Mouse (Mus musculus): ENCODE data around the gene Sdr39u1. TPM values are rescaled to one million over a fixed set of nuclear protein-coding genes. Genes with fewer than 3 reads are reported as not detected.

Gene Sdr39u1
- 10 to 100 TPM; 57.0 to 61.3 TPM for total RNA-seq (2021)

DNA sequence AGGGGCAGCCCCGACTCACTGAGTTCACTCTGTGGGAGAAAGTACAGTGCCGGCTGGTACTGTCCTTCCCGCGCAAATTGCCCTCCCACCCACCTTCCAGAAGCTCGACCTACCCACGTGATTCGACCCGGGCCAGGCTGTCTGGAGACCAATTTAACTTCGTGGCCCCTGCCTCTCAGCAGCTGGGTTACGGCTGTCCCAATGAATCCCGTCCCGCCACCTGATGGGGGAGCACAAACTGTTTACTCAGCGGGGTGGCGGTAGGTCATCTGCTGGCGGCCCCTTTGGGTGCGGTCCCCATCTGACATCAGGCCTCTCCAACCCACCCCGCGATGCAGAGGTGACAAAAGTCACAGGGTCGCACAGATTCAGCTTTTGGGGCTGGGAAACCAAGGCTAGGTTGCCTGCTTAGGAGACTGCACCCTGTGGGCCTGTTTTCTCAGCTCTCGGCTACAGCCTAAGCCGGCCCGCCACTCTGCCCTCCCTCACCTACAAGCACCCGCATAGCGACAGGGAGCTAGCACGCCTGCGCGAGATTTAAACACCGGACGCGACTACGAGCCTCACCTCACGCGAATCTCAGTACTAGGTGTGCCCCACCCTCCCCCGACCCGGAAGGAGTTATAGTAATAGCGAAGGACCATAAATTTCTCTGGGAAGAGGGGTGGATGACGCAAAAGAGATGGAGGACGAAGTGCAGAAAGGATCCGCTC, at the start of gene Sdr39u1:
Gene Sdr39u1, minus strand, starts transcription at position 593 of the 713 bp plus-strand sequence.
- DNase-seq: peak; percentile 89

DNA sequence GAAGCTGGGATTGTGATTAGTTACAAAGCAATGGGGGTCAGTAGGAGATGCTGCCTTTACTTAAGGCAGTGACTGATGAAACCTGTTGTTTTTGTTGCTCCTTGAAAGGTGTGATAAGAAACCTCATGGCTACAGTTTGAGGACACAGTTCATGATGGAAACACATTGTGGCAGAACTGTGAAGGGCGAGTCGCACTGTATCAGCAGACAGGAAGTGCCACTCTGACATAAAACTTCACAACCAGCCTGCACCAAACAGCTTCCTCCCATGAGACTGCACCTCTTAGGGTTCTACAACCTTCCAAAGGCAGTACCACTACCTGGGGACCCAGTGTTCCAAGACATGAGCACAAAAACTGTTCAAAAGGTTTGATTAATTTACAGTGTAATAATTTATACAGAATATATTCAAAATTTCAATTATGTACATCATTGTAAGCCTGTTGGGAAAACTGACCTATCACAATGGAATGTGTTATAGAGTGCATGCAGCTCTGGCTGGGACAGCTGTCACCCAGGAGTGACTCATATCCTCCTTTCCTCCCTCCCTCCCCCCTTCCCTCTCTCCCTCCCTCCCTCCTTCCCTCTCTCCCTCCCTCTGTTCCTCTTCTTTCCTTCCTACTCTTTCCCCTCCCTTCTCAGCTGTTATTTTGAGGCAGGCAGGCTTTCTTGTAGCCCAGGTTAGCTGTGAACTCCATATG, 46.3 kb upstream of the Sdr39u1 start:
- no peak for DNase-seq

DNA sequence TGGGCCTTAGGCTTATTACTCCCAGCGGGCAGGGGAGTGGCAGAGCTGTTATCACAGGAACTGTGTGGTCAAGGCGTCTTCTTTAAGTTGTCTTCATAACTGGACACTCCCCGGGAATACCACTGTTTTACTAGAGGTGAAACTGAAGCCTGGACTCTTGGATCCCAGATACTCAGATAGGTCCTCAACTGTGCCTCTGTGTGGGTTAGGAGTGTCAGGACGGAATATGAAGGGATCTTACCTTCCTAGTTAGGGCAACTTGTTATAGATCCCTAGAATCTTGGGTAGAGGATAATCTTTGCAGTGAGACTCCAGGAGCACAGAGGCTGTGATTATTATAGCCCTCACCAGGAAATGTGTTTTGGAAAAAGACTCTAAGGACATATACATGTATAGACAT, 44.5 kb upstream of the Sdr39u1 start, which contains the start of gene Cma1:
Gene Cma1, minus strand, starts transcription at position 101 of the 400 bp plus-strand sequence.
- no peak for DNase-seq

DNA sequence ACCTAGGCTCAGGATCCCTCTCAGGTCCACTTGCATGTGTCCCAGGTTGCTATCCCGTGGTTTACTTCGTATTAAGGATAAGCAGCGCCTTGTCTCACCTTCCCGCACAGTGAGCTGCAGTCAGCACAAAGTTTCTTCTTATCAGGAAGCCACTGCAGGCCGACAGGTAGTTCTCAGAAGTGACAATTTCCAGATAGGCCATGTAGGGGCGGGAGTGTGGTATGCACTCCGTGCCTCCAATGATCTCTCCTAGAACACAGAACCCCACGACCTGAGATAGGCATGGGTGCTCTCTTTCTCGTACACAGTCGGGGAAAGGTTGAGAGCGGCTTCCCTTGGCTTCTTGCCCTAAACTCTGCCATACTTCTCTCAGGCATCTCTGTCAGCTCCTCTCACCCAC, 43.5 kb upstream of the Sdr39u1 start:
- no peak for DNase-seq

DNA sequence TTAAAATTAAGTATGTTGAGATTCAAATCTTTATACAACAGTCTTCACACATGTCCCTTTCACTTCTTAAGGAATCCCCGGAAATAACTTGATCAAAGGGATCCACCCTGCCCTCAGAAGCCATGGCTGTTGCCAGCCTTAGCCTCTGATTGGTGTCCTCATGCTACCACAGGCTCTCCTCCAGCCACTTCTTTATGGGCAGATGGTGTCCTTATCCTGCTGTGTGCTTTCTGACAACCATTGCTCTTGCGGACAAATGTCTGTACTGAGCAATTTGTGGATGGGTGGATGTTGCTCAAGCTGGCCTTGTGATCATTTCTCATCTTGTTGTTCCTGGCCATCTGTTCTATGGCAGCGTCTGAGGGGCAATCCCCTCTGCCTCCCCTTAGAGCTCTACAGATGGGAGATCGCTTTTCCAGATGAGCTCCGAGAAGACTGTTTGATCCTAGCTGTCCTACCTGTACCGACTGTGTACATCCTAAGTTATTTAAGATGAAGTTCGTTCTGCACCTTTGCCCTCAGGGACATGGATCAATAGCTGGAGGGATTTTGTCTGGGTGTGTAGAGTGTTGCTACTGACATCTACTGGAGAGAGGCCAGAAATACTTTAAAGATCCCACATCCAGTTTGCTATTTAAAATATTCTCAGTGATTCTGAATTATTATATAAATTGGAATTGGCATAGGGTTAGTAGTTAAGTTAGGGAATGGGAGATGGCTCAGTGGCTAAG, 40.1 kb upstream of the Sdr39u1 start:
- no peak for DNase-seq

DNA sequence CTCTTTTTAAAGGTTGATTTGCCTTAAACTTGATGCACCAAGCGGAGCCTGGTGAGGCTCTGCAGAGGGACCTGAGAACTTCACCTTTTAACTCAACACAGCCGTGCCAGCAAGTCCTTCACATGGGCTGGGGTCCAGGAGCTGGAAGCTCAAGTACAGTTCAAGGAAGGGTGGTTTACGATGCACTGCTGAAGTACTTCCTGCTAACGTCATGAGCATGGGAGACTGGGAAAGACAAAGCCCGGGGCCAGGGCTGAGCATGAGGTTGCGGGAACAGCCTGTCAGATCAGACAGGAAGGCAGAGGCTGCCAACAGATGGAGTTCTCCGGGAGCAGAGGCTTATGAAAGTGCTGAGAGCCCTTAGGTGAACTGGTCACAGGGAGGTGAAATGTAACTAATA, 33.5 kb upstream of the Sdr39u1 start:
- DNase-seq: peak; percentile 65

DNA sequence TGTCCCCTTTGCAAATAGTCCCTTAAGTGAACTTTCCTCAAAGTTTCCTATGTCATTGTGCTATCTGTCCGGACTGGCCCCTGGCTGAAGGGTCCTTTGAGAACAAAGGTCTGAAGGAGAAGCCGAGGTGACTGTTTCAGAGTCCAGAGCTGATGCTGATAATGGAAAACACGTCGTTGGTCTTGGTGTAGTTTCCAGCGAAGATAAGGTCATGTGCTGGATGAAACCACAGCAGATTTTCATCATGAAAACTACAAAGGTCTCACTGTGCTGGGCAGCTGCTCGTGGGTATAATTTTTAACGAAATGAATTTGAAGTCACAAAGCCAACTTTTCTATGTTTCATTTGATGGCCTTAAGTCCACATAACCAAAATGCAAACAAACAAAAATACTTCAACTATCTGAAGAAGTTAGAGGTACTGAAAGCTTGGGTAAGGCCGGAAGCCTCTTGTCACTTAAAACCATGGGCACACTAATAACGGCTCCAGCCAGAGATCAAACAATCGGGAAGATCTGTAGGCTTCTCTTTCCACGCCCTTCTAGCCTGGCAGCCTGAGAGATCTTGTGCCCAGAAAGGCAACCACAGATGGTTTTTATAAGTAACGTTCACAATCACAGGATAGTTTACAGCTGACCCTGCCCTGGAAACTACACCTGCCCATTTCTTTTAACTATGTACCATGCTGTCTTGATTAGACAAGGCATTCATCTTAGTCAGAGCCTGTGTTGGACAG, 29.3 kb upstream of the Sdr39u1 start:
- DNase-seq: no peak

DNA sequence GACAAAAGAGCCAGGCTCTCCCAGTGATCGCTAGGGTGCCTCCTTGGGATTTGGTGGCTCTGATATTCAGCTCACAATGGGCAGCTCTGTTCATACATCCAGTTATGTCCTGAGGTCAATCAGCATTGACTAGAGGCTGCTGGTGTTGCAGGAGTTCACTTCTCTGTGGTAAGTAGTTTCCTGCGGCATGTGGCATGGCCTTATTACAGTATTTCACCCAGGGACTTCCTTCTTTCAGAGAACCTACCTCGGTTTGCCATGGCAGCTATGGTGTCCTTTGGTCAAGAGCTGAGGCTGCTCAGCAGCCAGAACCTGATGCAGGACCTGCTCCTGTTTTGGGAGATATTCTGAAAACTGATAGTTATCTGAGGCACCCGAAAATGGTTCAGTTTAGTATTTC, 26.8 kb upstream of the Sdr39u1 start:
- DNase-seq: no peak

DNA sequence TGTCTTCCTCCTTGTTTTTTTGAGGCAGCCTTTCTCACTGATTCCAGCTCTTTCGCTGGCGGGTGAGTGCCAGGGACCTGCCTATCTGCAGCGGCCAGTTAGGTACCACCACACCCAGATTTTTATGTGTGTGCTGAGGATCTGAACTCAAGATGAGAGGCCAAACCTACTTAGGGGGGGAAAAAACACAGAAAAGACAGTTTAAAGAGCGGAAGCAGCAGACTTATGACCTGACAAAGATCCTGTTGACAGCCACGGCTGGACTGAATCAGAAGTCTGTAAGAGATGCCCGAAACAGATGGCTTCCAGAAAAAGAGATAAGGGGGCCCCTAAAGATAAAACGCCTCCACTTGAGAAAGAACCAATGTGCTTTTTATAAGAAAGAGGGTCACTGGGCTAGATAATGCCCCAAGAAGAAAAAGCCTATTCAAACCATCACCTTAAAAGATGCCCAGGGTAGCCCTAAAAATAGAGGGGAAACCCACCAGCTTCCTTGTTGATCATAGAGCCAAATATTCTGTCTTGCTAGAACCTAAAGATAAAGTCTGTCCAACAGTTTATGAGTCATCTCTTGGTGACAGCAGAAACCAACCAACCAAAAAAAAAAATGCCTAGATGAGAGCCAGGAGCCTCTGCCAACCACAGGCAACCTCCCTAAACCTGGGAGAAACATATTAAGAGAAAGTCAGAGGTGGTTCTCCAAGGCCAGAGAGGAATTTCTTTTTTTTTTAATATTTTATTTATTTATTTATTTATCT, 22.6 kb upstream of the Sdr39u1 start:
- no peak for DNase-seq

DNA sequence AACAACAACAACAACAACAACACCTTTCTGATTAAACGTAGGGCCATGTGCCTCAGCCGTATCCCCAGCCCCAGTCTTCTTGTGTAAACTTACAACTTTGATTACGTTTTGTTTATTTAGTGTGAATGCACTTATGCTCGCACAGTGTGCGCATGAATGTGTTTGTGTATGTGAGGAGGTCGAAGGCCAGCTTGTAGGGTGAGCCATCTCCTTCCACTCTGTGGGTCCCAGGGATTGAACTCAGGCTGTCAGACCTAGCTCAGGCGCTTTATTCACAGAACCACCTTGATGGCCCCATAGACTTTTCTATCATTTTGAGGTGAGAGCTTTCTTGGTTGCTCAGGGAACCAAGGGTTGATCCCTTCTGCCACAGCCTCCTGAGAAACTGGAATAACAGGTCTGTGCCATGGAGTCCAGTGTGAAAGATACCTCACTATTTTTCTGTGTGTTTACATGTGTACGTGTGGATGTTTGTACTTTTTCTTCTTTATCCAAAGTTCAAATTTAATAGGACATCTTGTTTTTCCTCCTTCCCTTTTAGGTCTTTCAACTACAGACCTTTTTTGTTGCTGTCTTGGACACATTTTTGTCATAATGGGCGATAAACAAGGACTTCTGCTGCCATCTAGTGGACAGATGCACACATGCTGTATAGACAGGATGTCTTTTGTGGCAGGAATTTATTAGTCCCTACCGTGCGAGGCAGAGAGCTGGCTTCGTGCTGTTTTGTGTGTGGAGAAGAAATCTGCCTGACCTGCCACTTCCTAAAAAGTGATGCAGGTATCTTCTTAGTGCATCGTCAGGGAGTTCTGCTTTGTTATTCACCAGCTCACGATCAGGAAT, 18.4 kb upstream of the Sdr39u1 start:
- DNase-seq: peak; percentile 82

DNA sequence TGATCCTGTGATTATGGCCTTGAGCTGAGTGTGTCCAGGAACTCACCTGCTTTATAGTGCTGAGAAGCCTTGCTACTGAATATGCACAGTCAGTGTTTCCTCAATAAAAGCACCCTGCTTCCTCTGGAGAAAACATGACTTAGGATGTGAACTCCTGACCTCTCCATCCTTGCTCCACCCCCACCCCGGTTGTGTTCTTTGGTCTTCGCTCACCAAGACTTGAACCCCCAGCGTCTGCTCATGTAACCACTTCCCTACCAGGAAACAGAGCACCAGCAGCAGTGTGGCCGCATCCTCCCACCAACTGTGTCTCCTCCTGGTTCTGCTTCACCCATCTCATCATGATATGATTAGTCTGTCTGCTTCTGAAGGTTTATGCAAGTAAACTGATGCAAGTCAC, 13.3 kb upstream of the Sdr39u1 start:
- no peak for DNase-seq

DNA sequence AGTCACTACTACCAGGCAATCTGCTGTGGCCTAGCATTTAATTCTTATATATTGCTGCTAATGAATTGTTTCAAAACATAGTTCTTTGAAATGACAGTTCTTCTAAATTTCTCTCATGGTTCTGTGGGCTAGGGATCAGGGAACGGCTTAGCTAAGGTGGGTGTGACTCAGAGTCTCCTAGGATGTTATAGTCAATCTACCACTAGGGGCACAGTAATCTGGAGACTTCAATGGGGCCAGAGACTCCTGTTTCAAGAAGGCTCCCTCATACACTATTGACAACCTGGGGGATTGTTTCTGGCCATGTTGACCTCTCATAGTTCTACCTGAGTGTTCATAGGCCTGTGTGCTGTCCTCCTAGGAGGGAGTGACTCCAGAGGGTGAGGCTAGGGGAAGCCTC, 5.4 kb upstream of the Sdr39u1 start:
- DNase-seq: no peak

DNA sequence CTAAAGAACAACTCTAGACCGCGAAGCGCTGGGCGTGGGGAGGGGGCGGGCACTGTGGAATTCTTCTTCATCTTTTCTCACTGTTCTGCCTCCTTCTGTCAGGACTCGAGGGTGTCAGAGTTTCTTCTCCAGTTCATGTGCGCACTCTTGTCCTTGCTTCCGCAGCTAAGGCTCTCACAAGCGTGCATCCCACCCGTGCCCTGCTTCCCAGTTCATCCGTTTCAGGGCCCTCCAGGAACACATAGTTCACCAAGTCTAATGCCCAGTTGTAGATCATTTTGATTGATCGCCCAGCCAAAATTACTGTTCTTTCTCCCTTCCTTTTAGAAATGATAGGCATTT, 292 bp upstream of the Sdr39u1 start:
- no peak for DNase-seq

DNA sequence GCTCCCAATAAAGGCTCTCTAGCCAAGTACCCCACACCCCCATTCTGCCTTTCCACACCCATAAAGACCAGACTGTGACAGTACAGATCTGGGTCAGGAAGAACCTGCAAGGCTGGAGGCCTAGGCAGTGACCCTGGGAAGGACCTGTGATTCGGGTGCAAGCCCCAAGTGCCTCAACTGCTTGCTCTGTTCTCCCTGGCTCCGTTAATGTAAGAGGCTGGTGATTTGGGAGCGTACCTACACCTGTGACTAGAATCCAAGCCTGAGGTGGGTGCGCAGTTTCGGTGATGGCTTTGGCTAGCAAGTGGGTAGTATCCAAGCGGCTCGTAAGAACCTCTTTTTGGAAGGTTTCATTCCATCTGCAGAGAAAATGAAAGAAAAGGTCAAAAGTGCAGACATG, 1.1 kb downstream of the Sdr39u1 start:
- no peak for DNase-seq

DNA sequence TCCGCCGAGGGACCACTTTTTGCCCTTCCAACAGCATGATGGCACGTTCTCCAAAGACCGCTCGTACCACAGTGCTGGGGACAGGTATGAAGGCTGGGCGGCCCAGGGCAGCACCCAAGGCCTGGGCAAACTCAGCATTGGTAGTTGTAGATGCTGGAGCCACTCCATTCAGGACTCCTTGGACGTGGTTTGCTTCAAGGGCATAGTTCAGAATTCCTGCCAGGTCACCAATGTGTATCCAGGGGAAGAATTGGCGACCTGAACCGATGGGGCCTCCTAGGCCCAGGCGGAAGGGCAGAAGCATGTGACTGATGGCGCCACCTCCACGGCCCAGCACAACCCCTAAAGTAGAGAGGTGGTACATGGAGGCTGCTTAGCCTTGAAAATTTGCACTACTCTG, 2.4 kb downstream of the Sdr39u1 start:
- no peak for DNase-seq

DNA sequence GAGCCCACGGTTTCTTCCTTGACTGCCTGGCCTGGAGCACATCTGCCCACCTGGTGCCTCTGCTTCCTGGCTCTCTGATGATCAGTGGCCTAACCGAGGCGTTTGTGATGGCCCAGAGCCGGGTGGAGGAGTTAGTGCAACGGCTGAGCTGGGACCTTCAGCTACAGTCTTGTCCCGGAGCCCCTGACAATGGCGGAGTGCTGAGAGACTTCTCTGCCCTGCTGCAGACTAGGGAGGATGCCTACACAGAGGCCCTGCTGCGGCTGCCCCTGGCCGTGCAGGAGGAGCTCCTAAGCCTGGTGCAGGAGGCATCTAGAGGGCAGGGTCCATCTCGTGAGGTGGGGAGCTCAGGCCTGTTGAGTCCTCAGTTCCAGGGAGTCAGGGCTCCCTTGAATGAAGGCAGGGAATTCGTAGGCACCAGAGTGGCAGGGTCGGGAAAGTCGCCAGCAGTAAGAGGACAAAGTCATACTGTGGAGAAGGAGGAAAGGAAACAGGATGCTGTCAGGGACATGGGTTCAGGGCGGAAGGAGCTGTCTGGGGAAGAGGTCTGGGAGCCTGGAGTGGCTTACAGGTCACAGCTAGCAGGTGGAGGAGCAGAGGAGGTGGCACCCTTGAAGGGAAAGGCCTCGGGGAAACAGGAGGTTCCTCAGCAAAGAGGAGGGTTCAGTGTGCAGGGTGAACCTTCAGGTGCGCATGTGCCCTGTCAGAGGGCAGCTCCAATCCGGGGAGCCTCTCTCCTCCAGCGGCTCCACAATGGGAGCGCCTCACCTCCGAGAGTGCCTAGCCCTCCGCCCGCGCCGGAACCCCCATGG, 13.3 kb downstream of the Sdr39u1 start:
- no peak for DNase-seq

DNA sequence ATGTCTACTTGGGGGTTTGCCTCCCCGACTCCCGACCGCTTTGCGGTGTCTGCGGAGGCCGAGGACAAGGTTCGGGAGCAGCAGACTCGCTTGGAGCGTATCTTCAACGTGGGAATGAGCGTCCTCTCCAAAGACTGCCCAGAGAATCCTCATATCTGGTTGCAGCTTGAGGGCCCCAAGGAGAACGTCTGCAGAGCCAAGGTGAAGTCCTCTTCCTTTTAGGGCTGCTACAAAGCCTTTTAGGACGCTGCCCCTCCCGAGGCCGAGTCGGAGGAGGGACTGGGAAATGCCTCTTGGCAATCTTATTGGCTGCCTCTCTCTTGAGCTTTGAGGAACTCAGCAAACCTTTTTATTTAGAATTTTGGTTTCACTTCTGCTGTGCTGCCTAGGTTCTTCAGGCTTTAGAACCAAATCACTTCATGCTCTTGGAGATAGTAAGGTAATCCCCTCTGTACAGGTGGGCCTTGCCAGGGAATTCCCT, 14.3 kb downstream of the Sdr39u1 start:
- peak; percentile 54 for DNase-seq

DNA sequence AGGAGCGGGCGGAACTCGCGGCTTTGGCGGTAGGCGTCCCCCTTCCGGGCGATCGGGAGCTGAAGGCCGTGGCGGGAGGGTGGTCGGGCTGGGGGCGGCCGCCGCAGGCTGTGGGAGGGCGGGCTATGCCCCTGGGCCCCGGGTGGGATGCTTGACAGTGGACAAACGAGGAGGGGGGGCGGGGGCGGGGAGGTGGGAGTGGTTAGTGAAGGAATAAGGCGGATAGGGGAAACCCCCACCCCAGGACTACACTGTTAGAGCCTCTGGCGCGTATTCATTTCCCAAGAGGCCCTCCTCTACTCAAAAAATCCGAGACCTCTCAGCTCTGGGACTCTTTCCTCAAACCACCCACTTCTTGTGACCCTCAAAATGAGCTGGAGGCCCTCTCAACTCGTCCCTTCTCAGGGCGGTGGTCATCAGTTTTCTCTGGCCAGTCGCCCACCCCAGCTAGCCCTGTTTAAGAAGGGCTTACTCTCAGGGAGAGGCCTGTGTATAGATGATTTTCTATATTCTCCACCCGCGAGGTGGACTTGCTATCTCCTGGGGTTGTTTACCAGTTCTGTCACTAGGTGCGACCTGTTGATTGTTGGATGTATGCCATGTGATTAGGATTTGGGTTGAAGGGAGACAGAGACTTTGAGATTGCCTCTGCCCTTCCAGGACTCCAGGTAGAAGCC, 14.8 kb downstream of the Sdr39u1 start:
- peak; percentile 27 for DNase-seq

DNA sequence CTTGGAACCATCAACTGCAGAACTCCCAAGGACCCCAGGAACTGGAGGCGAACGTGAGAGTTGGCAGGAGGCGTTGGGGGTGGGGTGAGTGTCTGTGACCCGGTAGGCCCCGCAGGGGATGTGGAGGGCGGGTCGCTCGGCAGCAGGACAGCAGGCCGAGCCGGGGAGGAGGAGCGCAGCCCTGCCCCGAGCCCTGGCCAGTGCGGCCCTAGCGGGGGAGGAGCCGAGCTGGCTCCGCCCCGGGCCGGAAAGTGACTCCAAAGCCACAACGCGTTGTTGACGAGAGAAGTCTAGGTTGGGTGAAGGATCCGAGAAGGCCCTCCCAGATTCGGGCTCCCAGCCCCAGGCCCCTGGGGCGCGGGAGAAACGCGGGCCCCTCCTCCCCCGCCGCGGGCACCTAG, 15.4 kb downstream of the Sdr39u1 start, which contains the start of gene Khnyn:
Gene Khnyn, plus strand, starts transcription at position 235 of the 401 bp plus-strand sequence.
- peak; percentile 94 for DNase-seq
